Mouse (Mus musculus): Measurements from ENCODE around the gene Cntnap5b.

GRCm38 (mm10) chr1:99772183-99772582 is 382 bp upstream of the Cntnap5b start:
- TF ChIP-seq CTCF (IDR thresholded peaks at IDR 0.05; ENCODE audit: low read depth, low read length), result no peak
- no peak for TF ChIP-seq GATA1 (IDR thresholded peaks at IDR 0.05; ENCODE audit: borderline replicate concordance, low read length)
- no peak for TF ChIP-seq TAL1 (conservative IDR thresholded peaks at IDR 0.05; ENCODE audit: low read depth, low read length)
- TF ChIP-seq POLR2AphosphoS5 (IDR thresholded peaks at IDR 0.05; ENCODE audit: insufficient replicate concordance, low read depth, low read length), result no peak

Measured in G1E (cell line).